Comparison of ENCODE assay signal across 8 mouse cellular contexts in the genomic region with DNA sequence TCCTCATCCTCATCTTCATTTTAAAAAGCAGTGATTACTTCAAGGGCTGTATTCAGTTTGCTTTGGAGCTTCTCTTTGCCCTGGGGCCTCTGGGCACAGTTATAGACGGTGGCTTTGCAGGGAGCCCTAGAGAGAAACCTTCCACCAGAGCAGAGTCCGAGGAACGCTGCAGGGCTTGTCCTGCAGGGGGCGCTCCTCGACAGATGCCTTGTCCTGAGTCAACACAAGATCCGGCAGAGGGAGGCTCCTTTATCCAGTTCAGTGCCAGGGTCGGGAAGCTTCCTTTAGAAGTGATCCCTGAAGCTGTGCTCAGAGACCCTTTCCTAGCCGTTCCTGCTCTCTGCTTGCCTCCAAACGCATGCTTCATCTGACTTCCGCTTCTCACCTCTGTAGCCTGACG. TPM values are rescaled to one million over a fixed set of nuclear protein-coding genes. Genes with fewer than 3 reads are reported as not detected.
DNase-seq lines count a peak whose midpoint lies in the region; ATAC-seq and TF ChIP-seq lines count a peak whose summit lies in the region.

No protein-coding gene starts in this region.

- H3K36me3 ChIP-seq in E14TG2a.4 (ENCODE audit: insufficient read depth, low read length): no peaks in the 10 kb centered on the region
- H3K36me3 ChIP-seq in forebrain, embryonic 10.5 days (replicated peaks): peaks cover 18% of the 10 kb centered on the region
- H3K36me3 ChIP-seq in heart, embryonic 14.5 days (ENCODE audit: control insufficient read depth, insufficient read depth, low read length): peaks cover 62% of the 10 kb centered on the region

- no peak overlapping the region for H3K4me3 ChIP-seq in E14TG2a.4 (replicated peaks; ENCODE audit: low read length)
- H3K4me3 ChIP-seq in forebrain, embryonic 10.5 days: peak overlapping the region; percentile 16; the same call in 1 of the 2 replicates
- no peak overlapping the region for H3K4me3 ChIP-seq in heart, embryonic 14.5 days (ENCODE audit: control insufficient read depth in 1 of 2, insufficient read depth in 1 of 2, low read depth in 1 of 2, low read length in 2 of 2)

- no peak overlapping the region for H3K27ac ChIP-seq in forebrain, embryonic 10.5 days
- no peak overlapping the region for H3K27ac ChIP-seq in heart, embryonic 14.5 days (replicated peaks in 1 of 2; ENCODE audit: control insufficient read depth in 1 of 2, insufficient read depth in 1 of 2, low read depth in 2 of 2, low read length in 2 of 2)

- TF ChIP-seq CTCF in E14TG2a.4 (conservative IDR thresholded peaks at IDR 0.05; ENCODE audit: low read length): peak; percentile 69

- H3K9me3 ChIP-seq in E14TG2a.4 (ENCODE audit: low read length): peaks cover 21% of the 10 kb centered on the region
- no peaks in the 10 kb centered on the region for H3K9me3 ChIP-seq in forebrain, embryonic 10.5 days
- no peaks in the 10 kb centered on the region for H3K9me3 ChIP-seq in heart, embryonic 14.5 days (ENCODE audit: control insufficient read depth, low read length)

- no peak overlapping the region for H3K4me2 ChIP-seq in heart, embryonic 14.5 days (ENCODE audit: low read length)

- H3K4me1 ChIP-seq in E14TG2a.4 (replicated peaks; ENCODE audit: low read depth, low read length): peaks cover 50% of the 10 kb centered on the region
- peaks cover 39% of the 10 kb centered on the region for H3K4me1 ChIP-seq in forebrain, embryonic 10.5 days
- H3K4me1 ChIP-seq in heart, embryonic 14.5 days (ENCODE audit: control insufficient read depth in 2 of 2, insufficient read depth in 2 of 2, low read length in 2 of 2): peaks cover 2 to 4% of the 10 kb centered on the region in 2 experiments; a peak in 1 of 4 replicates

- no peak for ATAC-seq in heart, embryonic 14.5 days (ENCODE audit: insufficient number of reproducible peaks, insufficient read depth, low FRiP score, low read depth)

- peaks cover 89% of the 10 kb centered on the region for H3K27me3 ChIP-seq in E14TG2a.4 (ENCODE audit: insufficient read depth, low read length)
- H3K27me3 ChIP-seq in forebrain, embryonic 10.5 days (ENCODE audit: poor library complexity, severe bottlenecking): peaks cover 82% of the 10 kb centered on the region
- peaks cover 32% of the 10 kb centered on the region for H3K27me3 ChIP-seq in heart, embryonic 14.5 days (ENCODE audit: control insufficient read depth, insufficient read depth, low read length)

- 15% methylated on average over 11 of the region's 11 CpGs for WGBS in forebrain, embryonic 10.5 days
- 14% methylated on average over 11 of the region's 11 CpGs for WGBS in heart, embryonic 14.5 days

- H3K9ac ChIP-seq in heart, embryonic 14.5 days (ENCODE audit: low read length): peak overlapping the region; percentile 49; the same call in 1 of the 2 replicates

- peak; percentile 77 for DNase-seq in brain, adult 2 months (ENCODE audit: low read depth, low spot score)
- peak; percentile 81 for DNase-seq in forebrain, embryonic 10.5 days (ENCODE audit: extremely low spot score, low spot score)
- DNase-seq in kidney, postnatal 14 days: peak; percentile 84
- peak; percentile 54 to 57 for DNase-seq in lung, adult 18-20 months
- DNase-seq in retina, embryonic 14.5 days (ENCODE audit: low spot score): peak; percentile 88
- DNase-seq in urinary bladder, postnatal 36 days (ENCODE audit: low spot score in 2 of 2): peak; percentile 66 to 80

RNA-seq across cellular contexts. Expression of gene Cxcl12, which starts 5.5 kb away (rescaled TPM):
- 65.0 and 65.6 TPM in 2 replicates for polyA plus RNA-seq in forebrain, embryonic 10.5 days (2016; fragmentation: Nextera tagmentation; extraction: Ambion mirVana)
- polyA plus RNA-seq in heart, embryonic 14.5 days (2014; fragmentation: Nextera tagmentation; extraction: Ambion mirVana): 121 and 144 TPM in 2 replicates
